Mouse (Mus musculus): ENCODE results near the gene Mast1.
"Not testable (repeated sequence)": the region's sequence is repeated elsewhere in the genome, so short reads cannot be mapped to it uniquely, and the experiment has no call there.

Mast1 gene

DNA sequence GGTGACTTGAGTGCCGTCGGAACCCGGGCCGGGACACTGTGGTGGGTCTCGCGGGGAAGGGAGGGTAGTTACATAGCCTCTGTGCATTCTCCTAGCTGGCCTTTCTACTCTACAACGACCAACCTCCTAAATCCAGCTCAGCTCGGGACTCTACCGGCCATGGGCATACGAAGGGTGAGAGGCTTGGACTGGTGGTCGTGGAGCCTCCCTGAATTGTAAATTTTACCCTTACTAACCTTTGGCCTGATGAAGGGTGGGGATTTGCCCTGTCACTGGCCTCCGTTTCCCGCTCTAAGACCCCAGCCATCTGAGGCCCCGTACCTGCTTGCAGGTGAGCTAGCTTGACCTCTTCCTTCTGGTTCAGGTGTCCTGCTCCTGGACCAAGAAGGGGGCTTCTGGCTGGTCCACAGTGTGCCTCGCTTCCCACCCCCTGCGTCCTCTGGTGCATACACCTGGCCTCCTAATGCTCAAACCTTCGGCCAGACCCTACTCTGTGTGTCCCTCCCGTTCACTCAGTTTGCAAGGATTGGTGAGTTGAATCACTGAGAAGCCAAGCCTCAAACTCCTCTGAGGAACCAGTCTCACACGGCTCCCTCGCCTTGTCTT, 27.9 kb downstream of the Mast1 start:
- peak; percentile 11 for DNase-seq (ENCODE audit: low spot score)

DNA sequence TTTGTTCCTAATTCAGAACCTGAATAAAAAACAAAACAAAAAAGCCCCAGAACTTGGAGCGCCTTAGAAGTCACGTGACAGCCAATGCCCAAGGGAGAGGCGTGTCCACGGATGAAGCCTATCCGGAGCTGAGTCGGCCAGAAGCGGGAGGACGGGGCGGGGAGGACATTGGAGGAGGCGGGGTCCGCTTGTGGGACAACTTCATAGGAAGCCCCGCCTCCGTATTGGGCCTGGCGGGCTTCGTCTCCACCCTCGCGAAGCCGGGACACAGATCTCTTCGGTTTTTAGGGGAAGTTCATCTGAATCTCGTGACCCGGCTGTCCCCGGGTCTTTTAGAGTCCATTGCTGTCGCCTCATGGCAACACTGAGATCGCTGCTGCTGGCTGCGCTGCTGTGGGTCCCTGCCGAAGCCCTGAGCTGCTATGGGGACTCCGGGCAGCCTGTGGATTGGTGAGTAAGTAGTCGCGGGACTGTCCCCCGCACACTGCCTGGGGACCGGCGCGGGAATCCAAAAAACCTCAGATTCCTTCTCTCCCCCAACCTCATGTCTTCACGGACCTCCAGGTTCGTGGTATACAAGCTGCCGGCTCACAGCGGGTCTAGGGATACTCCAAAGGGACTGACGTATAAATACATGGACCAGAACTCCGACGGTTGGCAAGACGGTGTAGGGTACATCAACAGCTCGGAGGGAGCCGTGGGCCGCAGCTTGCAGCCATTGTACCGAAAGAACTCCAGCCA, 28.6 kb downstream of the Mast1 start, which contains the start of gene Dnase2a:
Gene Dnase2a, plus strand, starts transcription at position 140 of the 741 bp plus-strand sequence.
- DNase-seq (ENCODE audit: low spot score) = peak; percentile 94

- not testable (repeated sequence) for DNase-seq (ENCODE audit: low spot score)
Measured at GRCm38 (mm10) chr8:84907979-84908378, 29.2 kb downstream of the Mast1 start.

DNA sequence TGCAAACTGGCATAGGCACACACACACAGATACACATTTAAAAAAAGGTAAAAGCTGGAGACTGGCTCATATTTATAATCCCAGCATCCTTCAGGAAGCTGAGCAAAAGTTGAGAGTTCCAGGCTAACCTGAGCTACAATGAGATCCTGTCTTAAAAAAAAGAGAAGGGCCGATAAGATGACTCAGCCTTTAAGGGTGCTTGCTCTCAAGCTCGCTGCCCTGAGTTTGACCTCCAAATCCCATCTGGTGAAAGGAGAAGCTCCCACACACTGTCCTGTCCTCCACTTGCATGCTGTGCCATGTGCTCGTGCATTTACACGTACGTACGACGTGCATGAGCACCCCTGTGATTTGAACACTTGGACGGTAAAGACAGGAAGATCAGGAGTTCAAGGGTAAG, 29.7 kb downstream of the Mast1 start:
- no peak for DNase-seq (ENCODE audit: low spot score)

DNA sequence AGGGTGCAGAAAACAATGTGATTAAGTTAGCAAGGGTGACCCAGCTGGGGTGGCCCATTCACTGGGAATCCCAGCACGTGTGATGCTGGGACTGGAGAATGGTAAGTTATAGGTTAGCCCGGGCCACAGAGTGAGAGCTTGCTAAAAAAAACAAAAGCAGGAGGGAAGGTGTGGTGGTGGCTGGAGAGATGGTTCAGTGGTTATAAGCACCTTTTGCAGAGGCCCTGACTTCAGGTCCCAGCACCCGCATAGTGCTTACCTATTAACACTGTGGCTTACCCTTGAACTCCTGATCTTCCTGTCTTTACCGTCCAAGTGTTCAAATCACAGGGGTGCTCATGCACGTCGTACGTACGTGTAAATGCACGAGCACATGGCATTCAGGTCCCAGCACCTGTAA, 30.1 kb downstream of the Mast1 start:
- DNase-seq (ENCODE audit: low spot score) = no peak

- DNase-seq (ENCODE audit: low spot score) = no peak
Measured at GRCm38 (mm10) chr8:84904351-84904750, 32.8 kb downstream of the Mast1 start.

GRCm38 (mm10) chr8:84902920-84903661, 34.1 kb downstream of the Mast1 start:
- peak; percentile 95 for DNase-seq (ENCODE audit: low spot score)

- no peak for DNase-seq (ENCODE audit: low spot score)
Measured at GRCm38 (mm10) chr8:84902367-84902919, 34.7 kb downstream of the Mast1 start.

GRCm38 (mm10) chr8:84901752-84902151, 35.4 kb downstream of the Mast1 start, which contains the start of gene Klf1:
Gene Klf1 (plus strand): TSS chr8:84901928.
- no peak for DNase-seq (ENCODE audit: low spot score)

DNA sequence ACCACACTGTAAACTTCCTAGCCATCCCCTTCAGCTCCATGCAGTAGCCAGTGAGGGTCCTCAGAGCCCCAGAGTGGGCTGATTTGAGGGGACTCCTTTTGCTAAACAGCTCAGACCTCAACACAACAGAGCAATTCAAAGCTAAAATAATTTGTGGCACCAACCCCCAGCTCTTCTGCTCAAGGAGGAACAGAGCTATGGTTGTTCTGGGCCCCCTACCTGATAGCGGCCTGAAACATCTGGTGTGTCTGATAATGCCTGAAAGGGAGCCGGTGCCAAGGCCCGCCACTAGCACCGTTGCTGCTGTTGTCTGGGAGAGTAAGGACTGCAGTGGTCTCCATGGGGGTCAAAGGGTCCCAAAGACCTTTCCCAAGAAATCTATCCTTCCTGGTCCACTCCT, 36.1 kb downstream of the Mast1 start:
- DNase-seq (ENCODE audit: low spot score) = no peak

- DNase-seq (ENCODE audit: low spot score) = no peak
Measured at GRCm38 (mm10) chr8:84895963-84896362, 41.2 kb downstream of the Mast1 start.

DNA sequence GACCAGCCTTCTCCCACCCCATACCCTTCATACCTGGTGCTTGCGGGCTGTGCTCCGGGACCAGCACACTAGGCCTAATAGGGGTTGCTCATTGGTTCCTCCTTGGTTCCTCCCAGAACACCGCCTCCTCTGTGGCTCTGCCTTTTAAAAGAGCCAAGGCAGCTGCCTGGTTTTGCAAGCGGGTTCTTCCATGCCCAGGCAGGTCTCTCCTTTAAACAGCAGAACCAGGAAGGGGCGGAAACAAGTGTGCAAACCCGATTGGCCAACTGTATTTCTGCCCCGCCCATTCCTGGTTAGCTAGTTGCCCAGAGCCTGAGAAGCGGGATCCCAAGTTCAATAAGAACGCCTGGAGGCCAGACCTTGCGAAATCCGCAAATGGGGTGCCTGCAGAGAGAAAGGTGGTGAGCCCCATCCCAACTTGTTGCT, 43.4 kb downstream of the Mast1 start, which contains the start of gene Gcdh:
Gene Gcdh, minus strand, starts transcription at position 213 of the 426 bp plus-strand sequence.
- DNase-seq (ENCODE audit: low spot score) = peak; percentile 94

DNA sequence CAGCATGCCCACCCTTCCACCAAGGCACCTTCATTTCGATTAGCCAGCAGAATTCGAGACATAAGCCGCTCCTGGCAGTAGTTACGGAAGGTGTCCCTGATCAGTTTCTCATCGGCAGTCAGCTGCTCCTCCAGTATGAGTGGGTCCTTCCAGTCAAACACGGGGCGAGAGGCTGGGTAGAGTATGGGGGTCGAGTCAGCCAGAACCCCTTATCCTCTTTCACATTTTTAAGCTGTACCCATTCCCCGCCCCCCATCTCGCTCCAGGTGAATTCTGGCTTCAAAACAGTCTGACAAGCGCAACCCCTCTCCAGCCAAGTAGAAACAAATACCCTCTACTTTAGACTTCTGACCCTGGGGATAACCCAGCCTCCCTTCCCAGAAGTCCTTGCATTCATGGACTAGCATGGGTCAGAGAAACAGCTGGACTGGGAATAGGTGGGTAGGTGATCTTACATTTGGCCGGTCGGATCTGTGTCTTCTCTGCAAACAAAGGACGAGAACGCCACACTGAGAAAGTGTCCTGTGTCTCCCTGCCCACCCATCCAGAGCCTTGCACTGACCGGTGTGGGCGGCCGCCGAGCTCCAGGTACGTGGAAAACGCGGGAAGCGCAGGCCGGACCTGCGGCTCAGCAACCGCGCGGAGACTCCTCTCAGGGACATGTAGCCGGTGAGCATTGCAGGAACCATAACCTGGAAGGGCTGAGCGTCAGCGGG, 44.0 kb downstream of the Mast1 start:
- DNase-seq (ENCODE audit: low spot score) = no peak

GRCm38 (mm10) chr8:84889141-84889540, 48.0 kb downstream of the Mast1 start:
- DNase-seq (ENCODE audit: low spot score) = no peak

DNA sequence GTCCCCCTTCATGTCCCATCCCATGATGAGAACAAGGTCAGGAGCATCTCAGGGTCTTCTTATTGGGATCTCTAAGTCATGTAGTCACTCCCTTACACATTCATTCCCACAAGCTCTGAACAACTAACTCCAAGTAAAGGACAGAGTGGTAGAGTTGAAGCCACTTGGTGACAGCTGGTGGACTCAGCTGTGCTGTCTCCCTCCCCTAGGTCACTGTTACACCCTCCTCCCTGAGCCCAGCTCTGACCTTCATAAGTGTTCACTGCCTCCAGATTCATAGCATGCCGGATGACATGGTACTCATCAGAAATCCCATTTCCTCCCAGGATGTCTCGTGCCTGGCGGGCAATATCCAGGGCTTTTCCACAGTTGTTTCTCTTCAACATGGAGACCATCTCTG, 48.9 kb downstream of the Mast1 start:
- no peak for DNase-seq (ENCODE audit: low spot score)

- no peak for DNase-seq (ENCODE audit: low spot score)
Measured at GRCm38 (mm10) chr8:84884728-84885127, 52.4 kb downstream of the Mast1 start.

DNA sequence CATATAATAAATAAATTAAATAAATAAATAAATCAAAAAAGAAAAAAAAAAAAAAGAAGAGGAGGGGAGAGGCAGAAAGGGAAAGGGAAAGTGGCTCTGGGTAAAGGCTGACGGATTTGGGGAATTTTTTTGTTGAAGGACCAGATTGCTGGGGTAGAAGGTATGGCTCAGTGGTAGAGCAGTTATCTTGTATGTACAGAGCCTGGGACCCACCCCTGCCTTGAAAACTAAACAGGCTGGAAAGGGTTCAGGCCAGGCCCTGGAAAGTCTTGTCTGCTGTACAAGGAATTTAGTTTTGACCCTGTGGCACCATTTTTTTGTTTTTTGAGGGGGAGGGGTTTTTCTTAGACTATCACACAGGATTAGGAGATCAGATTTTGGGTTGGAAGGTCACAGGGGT, 58.2 kb downstream of the Mast1 start:
- no peak for DNase-seq (ENCODE audit: low spot score)

GRCm38 (mm10) chr8:84877297-84878035, 59.7 kb downstream of the Mast1 start:
- no peak for DNase-seq (ENCODE audit: low spot score)

DNA sequence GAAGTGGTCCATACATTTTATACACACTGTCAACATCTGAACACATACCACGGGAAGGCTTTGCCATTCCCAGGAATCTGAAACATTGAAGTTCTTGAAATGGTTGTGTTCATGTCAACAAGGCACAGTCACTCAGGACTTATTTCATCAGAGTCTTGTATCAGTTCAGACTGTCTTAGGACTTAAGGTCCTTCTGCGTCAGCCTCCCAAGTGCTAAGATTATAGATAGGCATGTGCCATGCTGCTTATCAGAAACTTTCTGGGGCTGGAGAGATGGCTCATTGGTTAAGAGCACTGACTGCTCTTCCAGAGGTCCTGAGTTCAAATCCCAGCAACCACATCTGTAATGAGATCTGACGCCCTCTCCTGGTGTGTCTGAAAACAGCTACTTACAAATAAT, 62.8 kb downstream of the Mast1 start:
- no peak for DNase-seq (ENCODE audit: low spot score)

GRCm38 (mm10) chr8:84873016-84873415, 64.1 kb downstream of the Mast1 start:
- no peak for DNase-seq (ENCODE audit: low spot score)
